Mouse (Mus musculus) forebrain, embryonic 15.5 days (tissue): ENCODE data around the gene Pemt. TPM values are rescaled to one million over a fixed set of nuclear protein-coding genes. Genes with fewer than 3 reads are reported as not detected.

ENCODE experiments used
- ATAC-seq: fragments of 200-750 bp; cut with Nextera tagmentation; replicated peaks from 2 replicates; pipeline ENCODE4 v1.8.0; 2017; ENCODE audit warnings: mild to moderate bottlenecking, moderate TSS enrichment, moderate library complexity
- H3K27ac ChIP-seq: fragments of 300-500 bp; sonication (generic); replicated peaks from 2 replicates; pipeline ENCODE4 v1.5.1; 2015; ENCODE audit warnings: mild to moderate bottlenecking, inconsistent platforms
- H3K27me3 ChIP-seq: fragments of 300-500 bp; sonication (generic); 2 replicates; pipeline ENCODE4 v1.6.1; 2015; ENCODE audit warnings: inconsistent platforms
- H3K36me3 ChIP-seq: fragments of 300-500 bp; sonication (generic); 2 replicates; pipeline ENCODE4 v1.6.1; 2015; ENCODE audit warnings: mild to moderate bottlenecking, inconsistent platforms
- H3K4me1 ChIP-seq: fragments of 300-500 bp; sonication (generic); 2 replicates; pipeline ENCODE4 v1.6.1; 2015; ENCODE audit warnings: inconsistent platforms
- H3K4me2 ChIP-seq: fragments of 300-500 bp; sonication (generic); replicated peaks from 2 replicates; pipeline ENCODE4 v1.6.1; 2015; ENCODE audit warnings: mild to moderate bottlenecking, inconsistent platforms
- H3K4me3 ChIP-seq: fragments of 300-500 bp; sonication (generic); 2 replicates; pipeline ENCODE4 v1.5.1; 2015; ENCODE audit warnings: mild to moderate bottlenecking, inconsistent platforms
- H3K9ac ChIP-seq: fragments of 300-500 bp; sonication (generic); replicated peaks from 2 replicates; pipeline ENCODE4 v1.6.1; 2015; ENCODE audit warnings: mild to moderate bottlenecking, inconsistent platforms
- H3K9me3 ChIP-seq: fragments of 300-500 bp; sonication (generic); 2 replicates; pipeline ENCODE4 v1.6.1; 2016; ENCODE audit warnings: inconsistent platforms
- WGBS: fragments of 180-500 bp; shearing (Covaris S2); methylation state at CpG from one replicate; pipeline ENCODE4 v1.1.7; 2015; ENCODE audit warnings: mixed read lengths; 5-methylcytosine and 5-hydroxymethylcytosine counted together
- polyA plus RNA-seq: library from polyadenylated mRNA; unstranded; fragments of >200 nt; fragmentation: Nextera tagmentation; extraction: Ambion mirVana; gene quantifications from 2 replicates; pipeline ENCODE4 v1.2.1, GENCODE M21; 2015

Gene Pemt
- polyA plus RNA-seq, 1 experiment from 2014 or later, result 5.5 TPM

DNA sequence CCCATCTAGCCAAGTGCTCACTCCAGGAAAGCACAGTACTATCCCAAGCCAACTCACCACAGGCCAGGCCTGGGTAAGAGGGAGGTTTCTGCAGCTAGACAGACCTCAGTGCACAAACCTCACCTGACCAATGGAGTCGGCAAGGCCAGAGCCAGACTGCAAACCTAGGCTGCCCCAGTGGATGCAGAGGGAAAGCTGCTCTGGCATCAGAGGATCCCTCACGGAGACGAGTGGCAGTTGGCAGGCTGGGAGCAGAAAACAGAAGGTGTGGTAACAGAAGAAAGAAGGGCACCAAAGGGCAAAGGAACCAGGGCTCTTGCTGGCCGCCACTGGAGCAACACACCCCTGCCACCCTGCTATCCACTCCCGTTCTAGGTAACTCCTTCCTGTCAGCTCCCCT lies 20.1 kb downstream of the Pemt start:
- H3K4me1 ChIP-seq, result peaks cover 11% of the 10 kb centered on the region
- no peaks in the 10 kb centered on the region for H3K9me3 ChIP-seq
- H3K27me3 ChIP-seq, result no peaks in the 10 kb centered on the region
- no peak overlapping the region for H3K4me2 ChIP-seq
- ATAC-seq, result no peak
- H3K27ac ChIP-seq, result no peak overlapping the region
- no peak overlapping the region for H3K9ac ChIP-seq
- 78% methylated on average over 5 of the region's 5 CpGs for WGBS
- H3K36me3 ChIP-seq, result no peaks in the 10 kb centered on the region
- H3K4me3 ChIP-seq, result no peak overlapping the region

- WGBS, result 89% methylated on average over 6 of the region's 6 CpGs
- Histone ChIP-seq H3K36me3 (no peaks in the 10 kb centered on the region), H3K4me2 (no peak overlapping the region), H3K27me3 (no peaks in the 10 kb centered on the region), H3K4me3 (no peak overlapping the region), H3K27ac (no peak overlapping the region), H3K4me1 (no peaks in the 10 kb centered on the region), H3K9ac (no peak overlapping the region), H3K9me3 (no peaks in the 10 kb centered on the region)
- ATAC-seq, result no peak
These were observed 25.1 kb downstream of the Pemt start for GRCm38 (mm10) chr11:60021201-60021600.

GRCm38 (mm10) chr11:60016726-60017125 lies 29.6 kb downstream of the Pemt start:
- Histone ChIP-seq H3K4me3 (no peak overlapping the region), H3K36me3 (no peaks in the 10 kb centered on the region), H3K4me2 (no peak overlapping the region), H3K4me1 (no peaks in the 10 kb centered on the region), H3K27me3 (no peaks in the 10 kb centered on the region), H3K27ac (no peak overlapping the region), H3K9ac (no peak overlapping the region), H3K9me3 (no peaks in the 10 kb centered on the region)
- ATAC-seq, result no peak
- 76% methylated on average over 4 of the region's 4 CpGs for WGBS

DNA sequence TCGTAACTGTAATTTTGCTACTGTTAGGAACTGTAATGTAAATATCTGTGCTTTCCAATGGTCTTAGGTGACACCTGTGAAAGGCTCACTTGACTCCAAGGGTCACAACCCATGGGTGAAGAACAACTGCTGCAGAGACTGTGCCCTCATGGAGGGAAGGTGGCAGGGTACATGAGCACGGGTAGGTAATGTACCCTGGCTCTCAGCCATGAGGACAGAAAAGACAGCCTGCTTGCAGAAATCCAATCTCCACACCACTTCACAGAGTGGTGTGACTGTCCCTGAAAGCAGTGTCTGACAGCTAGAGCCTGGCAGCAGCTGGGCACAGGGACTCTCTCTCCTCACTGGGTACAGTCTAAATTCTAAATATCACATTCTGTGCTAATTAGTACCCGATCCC lies 34.8 kb downstream of the Pemt start:
- 69% methylated on average over 3 of the region's 3 CpGs for WGBS

GRCm38 (mm10) chr11:60009451-60009850 lies 36.8 kb downstream of the Pemt start:
- 35% methylated on average over 3 of the region's 3 CpGs for WGBS
- H3K9ac ChIP-seq, result no peak overlapping the region
- H3K36me3 ChIP-seq, result no peaks in the 10 kb centered on the region
- no peak overlapping the region for H3K4me2 ChIP-seq
- 0 out of 2 replicates have a peak overlapping the region, but pooled peaks have one; percentile 19 for H3K27ac ChIP-seq
- no peak overlapping the region for H3K4me3 ChIP-seq
- no peak for ATAC-seq
- peaks cover 17% of the 10 kb centered on the region for H3K4me1 ChIP-seq
- no peaks in the 10 kb centered on the region for H3K9me3 ChIP-seq
- H3K27me3 ChIP-seq, result no peaks in the 10 kb centered on the region

More for the DNA sequence above, 34.8 kb downstream of the Pemt start:
- Histone ChIP-seq H3K9me3 (no peaks in the 10 kb centered on the region), H3K4me2 (no peak overlapping the region), H3K4me1 (peaks cover 17% of the 10 kb centered on the region), H3K27me3 (no peaks in the 10 kb centered on the region), H3K4me3 (no peak overlapping the region), H3K27ac (no peak overlapping the region), H3K36me3 (no peaks in the 10 kb centered on the region), H3K9ac (no peak overlapping the region)
- ATAC-seq, result no peak

GRCm38 (mm10) chr11:60005866-60006265 lies 40.4 kb downstream of the Pemt start:
- Histone ChIP-seq H3K4me1 (peaks cover 17% of the 10 kb centered on the region), H3K4me2 (no peak overlapping the region), H3K27ac (no peak overlapping the region), H3K9ac (no peak overlapping the region), H3K27me3 (no peaks in the 10 kb centered on the region), H3K36me3 (no peaks in the 10 kb centered on the region), H3K9me3 (no peaks in the 10 kb centered on the region), H3K4me3 (no peak overlapping the region)
- WGBS, result 79% methylated on average over 3 of the region's 3 CpGs
- no peak for ATAC-seq

DNA sequence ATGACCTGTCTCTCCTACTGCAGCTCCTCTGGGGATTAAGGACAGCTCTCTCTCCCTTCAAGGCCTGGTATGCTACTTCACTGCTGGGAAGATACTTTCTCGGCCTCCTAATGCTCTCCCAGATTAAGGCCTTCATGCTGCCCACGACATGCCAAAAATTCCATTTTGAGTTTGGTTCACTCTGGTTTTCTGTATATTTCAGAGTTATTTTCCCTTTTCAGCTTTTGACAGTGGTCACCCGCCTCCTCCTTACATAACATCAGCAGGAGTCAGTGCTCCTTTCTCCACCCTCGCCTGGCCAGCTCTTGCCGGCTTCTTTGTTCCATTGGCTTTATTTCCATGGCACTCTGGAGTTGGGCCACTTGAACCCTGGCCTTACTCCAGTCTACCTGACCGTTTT lies 41.6 kb downstream of the Pemt start:
- Histone ChIP-seq H3K27me3 (no peaks in the 10 kb centered on the region), H3K9ac (no peak overlapping the region), H3K4me2 (no peak overlapping the region), H3K27ac (no peak overlapping the region), H3K4me1 (peaks cover 9% of the 10 kb centered on the region), H3K4me3 (no peak overlapping the region), H3K36me3 (no peaks in the 10 kb centered on the region), H3K9me3 (no peaks in the 10 kb centered on the region)
- WGBS, result 64% methylated on average over 6 of the region's 6 CpGs
- no peak for ATAC-seq

GRCm38 (mm10) chr11:60003811-60004210 lies 42.5 kb downstream of the Pemt start:
- H3K9ac ChIP-seq, result no peak overlapping the region
- H3K9me3 ChIP-seq, result no peaks in the 10 kb centered on the region
- H3K4me1 ChIP-seq, result 0 out of 2 replicates have a peak, but pooled peaks cover under 1% of the 10 kb centered on the region
- no peaks in the 10 kb centered on the region for H3K36me3 ChIP-seq
- no peak for ATAC-seq
- no peaks in the 10 kb centered on the region for H3K27me3 ChIP-seq
- no peak overlapping the region for H3K4me2 ChIP-seq
- H3K27ac ChIP-seq, result no peak overlapping the region
- WGBS, result 84% methylated on average over 8 of the region's 8 CpGs
- H3K4me3 ChIP-seq, result no peak overlapping the region

DNA sequence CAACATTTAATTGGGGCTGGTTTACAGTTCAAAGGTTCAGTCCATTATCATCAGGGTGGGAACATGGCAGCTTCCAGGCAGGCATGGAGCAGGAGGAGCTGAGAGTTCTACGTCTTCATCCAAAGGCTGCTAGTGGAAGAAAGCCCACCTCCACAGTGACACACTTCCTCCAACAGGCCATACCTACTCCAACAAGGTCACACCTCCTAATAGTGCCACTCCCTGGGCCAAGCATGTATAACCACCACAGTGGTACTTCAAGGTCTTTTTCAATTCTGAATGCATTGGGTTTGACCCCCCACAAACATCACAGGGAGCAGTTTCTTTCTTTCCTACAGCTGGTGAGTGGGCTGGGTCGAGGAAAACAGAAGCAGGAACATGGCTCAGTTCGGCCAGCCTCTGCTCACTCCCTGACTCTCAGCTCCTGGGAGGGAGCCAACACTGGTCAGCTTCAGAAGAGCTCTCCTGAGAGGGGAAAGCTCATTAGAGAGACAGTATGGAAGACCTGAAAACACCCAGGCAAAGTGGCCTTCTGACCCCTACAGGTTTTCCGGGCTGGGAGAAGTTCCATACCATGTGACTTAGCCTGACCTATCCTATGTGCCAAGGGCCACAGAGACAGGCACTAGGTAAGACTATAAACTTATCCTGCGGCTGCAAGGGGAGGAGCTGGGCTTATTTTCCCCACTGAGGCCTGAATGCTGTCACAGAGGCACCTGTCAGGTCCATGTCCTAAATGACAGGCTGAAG lies 44.9 kb downstream of the Pemt start:
- no peak for ATAC-seq
- H3K9me3 ChIP-seq, result no peaks in the 10 kb centered on the region
- no peak overlapping the region for H3K4me3 ChIP-seq
- WGBS, result 78% methylated on average over 5 of the region's 5 CpGs
- no peaks in the 10 kb centered on the region for H3K36me3 ChIP-seq
- no peaks in the 10 kb centered on the region for H3K27me3 ChIP-seq
- no peaks in the 10 kb centered on the region for H3K4me1 ChIP-seq
- H3K4me2 ChIP-seq, result no peak overlapping the region
- no peak overlapping the region for H3K27ac ChIP-seq
- H3K9ac ChIP-seq, result no peak overlapping the region

DNA sequence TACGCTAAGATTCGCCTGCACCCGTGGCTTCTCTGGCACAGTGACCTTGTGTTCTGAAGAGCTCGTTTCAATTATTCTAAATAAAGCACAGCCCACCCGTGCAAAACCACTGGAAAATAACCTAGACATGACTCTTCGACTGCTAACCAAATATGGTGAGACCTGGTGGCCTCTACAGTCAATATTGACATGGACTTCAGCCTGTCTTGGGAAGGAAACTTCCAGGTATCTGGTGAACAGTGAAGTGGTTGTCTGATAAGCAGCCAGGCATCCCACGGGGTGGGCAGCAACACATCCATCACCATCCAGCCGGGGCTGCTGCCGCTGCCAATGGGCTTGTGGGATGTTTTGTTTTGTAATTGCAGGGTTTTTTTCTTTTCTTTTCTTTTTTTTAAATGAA lies 52.0 kb downstream of the Pemt start:
- no peak overlapping the region for H3K27ac ChIP-seq
- no peaks in the 10 kb centered on the region for H3K9me3 ChIP-seq
- H3K27me3 ChIP-seq, result no peaks in the 10 kb centered on the region
- H3K4me3 ChIP-seq, result no peak overlapping the region
- no peak for ATAC-seq
- no peak overlapping the region for H3K9ac ChIP-seq
- WGBS, result 83% methylated on average over 9 of the region's 9 CpGs
- H3K4me1 ChIP-seq, result no peaks in the 10 kb centered on the region
- H3K4me2 ChIP-seq, result no peak overlapping the region
- H3K36me3 ChIP-seq, result no peaks in the 10 kb centered on the region

DNA sequence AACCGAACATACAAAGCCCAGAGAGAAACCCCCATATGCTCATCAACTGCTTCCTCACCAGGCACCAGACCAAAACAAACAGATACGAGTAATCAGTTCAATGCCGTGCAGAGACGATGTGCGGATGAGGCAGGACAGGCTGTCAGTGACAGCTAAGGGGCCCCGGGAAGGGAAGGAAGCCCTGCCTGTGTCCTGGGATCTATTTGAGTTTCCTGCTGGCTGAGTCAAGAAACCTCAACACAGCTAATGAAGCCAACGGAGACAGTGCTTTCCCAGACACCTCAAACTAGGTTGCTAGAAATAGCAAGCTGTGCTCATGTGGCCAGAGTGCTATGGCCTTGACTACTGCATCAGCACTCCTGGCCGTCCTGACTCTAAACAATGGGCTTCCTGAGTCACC lies 54.9 kb downstream of the Pemt start:
- WGBS, result 88% methylated on average over 8 of the region's 8 CpGs

DNA sequence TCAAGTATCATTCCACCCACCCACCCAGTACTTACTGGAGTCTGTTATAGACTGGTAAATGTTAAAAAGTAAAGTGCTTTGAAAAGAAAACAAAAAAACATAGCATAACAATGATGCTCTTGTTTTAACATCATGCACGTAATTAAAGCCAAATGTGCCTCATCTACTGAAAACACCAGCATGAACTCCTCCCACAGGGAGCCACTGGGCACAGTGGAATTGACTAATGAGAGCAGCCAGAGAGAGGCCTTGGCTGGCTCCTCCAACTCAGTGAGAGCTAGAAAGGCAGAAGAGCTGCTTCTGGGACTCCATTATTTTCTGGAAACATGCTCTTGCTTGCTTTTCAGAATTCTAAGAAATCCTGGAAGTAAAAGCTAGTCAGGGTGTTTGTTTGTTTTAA lies 56.9 kb downstream of the Pemt start:
- ATAC-seq, result no peak
- no peaks in the 10 kb centered on the region for H3K27me3 ChIP-seq
- H3K36me3 ChIP-seq, result no peaks in the 10 kb centered on the region
- no peak overlapping the region for H3K9ac ChIP-seq
- no peaks in the 10 kb centered on the region for H3K4me1 ChIP-seq
- no peak overlapping the region for H3K4me3 ChIP-seq
- no peak overlapping the region for H3K4me2 ChIP-seq
- no peak overlapping the region for H3K27ac ChIP-seq
- 65% methylated on average over 1 of the region's 1 CpGs for WGBS
- no peaks in the 10 kb centered on the region for H3K9me3 ChIP-seq

More for the DNA sequence above, 54.9 kb downstream of the Pemt start:
- Histone ChIP-seq H3K4me2 (no peak overlapping the region), H3K36me3 (no peaks in the 10 kb centered on the region), H3K27ac (no peak overlapping the region), H3K9me3 (no peaks in the 10 kb centered on the region), H3K4me3 (no peak overlapping the region), H3K4me1 (no peaks in the 10 kb centered on the region), H3K27me3 (no peaks in the 10 kb centered on the region), H3K9ac (no peak overlapping the region)
- ATAC-seq, result no peak

- H3K27me3 ChIP-seq, result no peaks in the 10 kb centered on the region
- no peaks in the 10 kb centered on the region for H3K9me3 ChIP-seq
- H3K9ac ChIP-seq, result no peak overlapping the region
- no peak overlapping the region for H3K4me2 ChIP-seq
- H3K27ac ChIP-seq, result no peak overlapping the region
- no peak for ATAC-seq
- H3K4me1 ChIP-seq, result no peaks in the 10 kb centered on the region
- H3K4me3 ChIP-seq, result no peak overlapping the region
- H3K36me3 ChIP-seq, result no peaks in the 10 kb centered on the region
- 80% methylated on average over 5 of the region's 5 CpGs for WGBS
These were observed 68.5 kb downstream of the Pemt start for GRCm38 (mm10) chr11:59977831-59978230.
